Mouse (Mus musculus): ENCODE measurements around the gene Glis3. TPM values are rescaled to one million over a fixed set of nuclear protein-coding genes. Genes with fewer than 3 reads are reported as not detected.

Gene Glis3
- total RNA-seq, 4 experiments from 2014 or later: 0.98 to 1.7 (median 1.5) TPM

- DNase-seq (ENCODE audit: low spot score): no peak
Observed at GRCm38 (mm10) chr19:28534964-28535363, 144.9 kb downstream of the Glis3 start.

- no peak for DNase-seq (ENCODE audit: low spot score)
Observed at GRCm38 (mm10) chr19:28533576-28533975, 146.3 kb downstream of the Glis3 start.

GRCm38 (mm10) chr19:28531750-28532149 is 148.1 kb downstream of the Glis3 start:
- no peak for DNase-seq (ENCODE audit: low spot score)

GRCm38 (mm10) chr19:28530846-28531245 is 149.0 kb downstream of the Glis3 start:
- DNase-seq (ENCODE audit: low spot score): no peak

GRCm38 (mm10) chr19:28529006-28529405 is 150.9 kb downstream of the Glis3 start:
- no peak for DNase-seq (ENCODE audit: low spot score)

GRCm38 (mm10) chr19:28527446-28527845 is 152.4 kb downstream of the Glis3 start:
- DNase-seq (ENCODE audit: low spot score): no peak

GRCm38 (mm10) chr19:28525331-28525730 is 154.5 kb downstream of the Glis3 start:
- no peak for DNase-seq (ENCODE audit: low spot score)

- DNase-seq (ENCODE audit: low spot score): no peak
Observed at GRCm38 (mm10) chr19:28522289-28522688, 157.6 kb downstream of the Glis3 start.

GRCm38 (mm10) chr19:28520761-28521181 is 159.1 kb downstream of the Glis3 start:
- no peak for DNase-seq (ENCODE audit: low spot score)

- DNase-seq (ENCODE audit: low spot score): no peak
Observed at GRCm38 (mm10) chr19:28520128-28520745, 159.6 kb downstream of the Glis3 start.

GRCm38 (mm10) chr19:28519296-28519695 is 160.6 kb downstream of the Glis3 start:
- no peak for DNase-seq (ENCODE audit: low spot score)

GRCm38 (mm10) chr19:28518846-28519245 is 161.0 kb downstream of the Glis3 start:
- no peak for DNase-seq (ENCODE audit: low spot score)

GRCm38 (mm10) chr19:28518266-28518665 is 161.6 kb downstream of the Glis3 start:
- DNase-seq (ENCODE audit: low spot score): no peak

- DNase-seq (ENCODE audit: low spot score): no peak
Observed at GRCm38 (mm10) chr19:28517464-28518080, 162.3 kb downstream of the Glis3 start.

- DNase-seq (ENCODE audit: low spot score): no peak
Observed at GRCm38 (mm10) chr19:28516487-28516886, 163.4 kb downstream of the Glis3 start.

- DNase-seq (ENCODE audit: low spot score): no peak
Observed at GRCm38 (mm10) chr19:28512475-28512874, 167.4 kb downstream of the Glis3 start.

- DNase-seq (ENCODE audit: low spot score): no peak
Observed at GRCm38 (mm10) chr19:28511910-28512309, 168.0 kb downstream of the Glis3 start.

- DNase-seq (ENCODE audit: low spot score): no peak
Observed at GRCm38 (mm10) chr19:28505376-28505775, 174.5 kb downstream of the Glis3 start.

- no peak for DNase-seq (ENCODE audit: low spot score)
Observed at GRCm38 (mm10) chr19:28503011-28503410, 176.9 kb downstream of the Glis3 start.

GRCm38 (mm10) chr19:28500975-28501374 is 178.9 kb downstream of the Glis3 start:
- no peak for DNase-seq (ENCODE audit: low spot score)

GRCm38 (mm10) chr19:28500505-28500904 is 179.4 kb downstream of the Glis3 start:
- no peak for DNase-seq (ENCODE audit: low spot score)

GRCm38 (mm10) chr19:28499786-28500185 is 180.1 kb downstream of the Glis3 start:
- no peak for DNase-seq (ENCODE audit: low spot score)

- no peak for DNase-seq (ENCODE audit: low spot score)
Observed at GRCm38 (mm10) chr19:28495926-28496325, 184.0 kb downstream of the Glis3 start.

Measured in heart, adult 8-10 months (tissue).